Mouse (Mus musculus): ENCODE measurements at regions not wholly inside any gene's neighbourhood (a gene's known extent, or its start where the extent isn't known, plus 50 kb on each side); places are given as distances from the start of the nearest gene placed in this dataset.

GRCm38 (mm10) chr8:26840745-26841680, 136.1 kb upstream of the Zfp703 start:
- DNase-seq (ENCODE audit: low spot score in 2 of 2) = no peak

GRCm38 (mm10) chr8:26843714-26844113, 133.4 kb upstream of the Zfp703 start:
- no peak for DNase-seq (ENCODE audit: low spot score in 2 of 2)

- DNase-seq (ENCODE audit: low spot score in 2 of 2) = no peak
Measured at GRCm38 (mm10) chr8:26844132-26844808, 132.9 kb upstream of the Zfp703 start.

- no peak for DNase-seq (ENCODE audit: low spot score in 2 of 2)
Measured at GRCm38 (mm10) chr8:26844809-26845143, 132.3 kb upstream of the Zfp703 start.

- DNase-seq (ENCODE audit: low spot score in 2 of 2) = no peak
Measured at GRCm38 (mm10) chr8:26845481-26846194, 131.5 kb upstream of the Zfp703 start.

GRCm38 (mm10) chr8:26847009-26847408, 130.1 kb upstream of the Zfp703 start:
- DNase-seq (ENCODE audit: low spot score in 2 of 2) = no peak

- no peak for DNase-seq (ENCODE audit: low spot score in 2 of 2)
Measured at GRCm38 (mm10) chr8:26848098-26848772, 128.9 kb upstream of the Zfp703 start.

- DNase-seq (ENCODE audit: low spot score in 2 of 2) = peak in 1 of 2 experiments; percentile 31
Measured at GRCm38 (mm10) chr8:26848955-26849684, 128.0 kb upstream of the Zfp703 start.

GRCm38 (mm10) chr8:26851871-26852800, 125.0 kb upstream of the Zfp703 start:
- no peak for DNase-seq (ENCODE audit: low spot score in 2 of 2)

- DNase-seq (ENCODE audit: low spot score in 2 of 2) = peak in 1 of 2 experiments; percentile 49
Measured at GRCm38 (mm10) chr8:26852921-26853320, 124.2 kb upstream of the Zfp703 start.

GRCm38 (mm10) chr8:26854557-26855238, 122.4 kb upstream of the Zfp703 start:
- no peak for DNase-seq (ENCODE audit: low spot score in 2 of 2)

GRCm38 (mm10) chr8:26855256-26855655, 121.9 kb upstream of the Zfp703 start:
- no peak for DNase-seq (ENCODE audit: low spot score in 2 of 2)

- no peak for DNase-seq (ENCODE audit: low spot score in 2 of 2)
Measured at GRCm38 (mm10) chr8:26864571-26864970, 112.6 kb upstream of the Zfp703 start.

- no peak for DNase-seq (ENCODE audit: low spot score in 2 of 2)
Measured at GRCm38 (mm10) chr8:26864971-26865370, 112.2 kb upstream of the Zfp703 start.

GRCm38 (mm10) chr8:26868101-26868848, 108.8 kb upstream of the Zfp703 start:
- DNase-seq (ENCODE audit: low spot score in 2 of 2) = no peak

- DNase-seq (ENCODE audit: low spot score in 2 of 2) = no peak
Measured at GRCm38 (mm10) chr8:26868849-26869110, 108.3 kb upstream of the Zfp703 start.

GRCm38 (mm10) chr8:26871838-26872237, 105.3 kb upstream of the Zfp703 start:
- no peak for DNase-seq (ENCODE audit: low spot score in 2 of 2)

GRCm38 (mm10) chr8:26872382-26872781, 104.7 kb upstream of the Zfp703 start:
- DNase-seq (ENCODE audit: low spot score in 2 of 2) = no peak

GRCm38 (mm10) chr8:26872815-26873214, 104.3 kb upstream of the Zfp703 start:
- DNase-seq (ENCODE audit: low spot score in 2 of 2) = no peak

Data from frontal cortex, postnatal 36 days (tissue).